Mouse (Mus musculus): ENCODE data around the gene Tbc1d2. TPM values are rescaled to one million over a fixed set of nuclear protein-coding genes. Genes with fewer than 3 reads are reported as not detected.
"Not testable (repeated sequence)": the region's sequence is repeated elsewhere in the genome, so short reads cannot be mapped to it uniquely, and the experiment has no call there.

The Tbc1d2 gene
- polyA plus RNA-seq, 2 experiments from 2014 or later: 0.18 to 0.58 TPM

DNA sequence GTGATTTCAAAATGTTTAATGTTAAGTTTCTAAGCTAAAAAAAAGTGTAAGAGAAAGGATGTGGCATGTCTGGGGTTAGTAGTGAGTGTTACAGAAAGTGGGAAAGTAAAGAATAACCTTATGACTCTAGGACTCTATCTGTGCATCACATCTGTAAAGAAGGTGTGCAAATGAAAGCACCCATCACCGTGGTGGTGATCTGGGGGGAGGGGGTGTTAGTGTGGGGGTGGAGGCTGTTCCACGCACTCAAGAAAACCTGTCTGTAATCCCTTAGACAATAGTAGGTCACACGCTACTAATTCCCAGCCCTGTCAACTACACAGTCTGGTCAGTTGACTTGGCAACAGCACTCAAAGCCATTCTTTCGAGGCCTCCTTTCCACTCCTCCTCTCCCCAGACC lies 8.7 kb downstream of the Tbc1d2 start:
- no peak for ATAC-seq

DNA sequence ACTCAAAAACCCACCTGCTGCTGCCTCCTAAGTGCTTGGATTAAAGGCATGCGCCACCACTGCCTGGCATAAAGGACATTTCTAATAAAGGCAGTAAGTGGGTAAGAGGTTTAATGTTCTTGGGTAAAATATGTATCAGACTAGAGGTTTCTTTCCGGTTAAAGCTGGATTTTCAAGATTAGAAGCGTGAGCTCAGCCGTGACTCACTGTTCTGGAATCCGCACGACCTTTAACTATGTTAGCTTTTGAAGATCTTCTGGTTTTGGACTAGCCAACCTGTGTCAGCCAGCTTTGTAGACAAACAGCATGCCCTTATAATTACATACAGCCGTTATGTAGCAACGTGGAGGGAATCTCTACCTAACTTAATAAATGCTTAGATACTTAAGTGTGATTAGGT lies 10.1 kb downstream of the Tbc1d2 start:
- ATAC-seq: no peak

- not testable (repeated sequence) for ATAC-seq
Observed at GRCm38 (mm10) chr4:46637250-46637649, 12.8 kb downstream of the Tbc1d2 start.

- no peak for ATAC-seq
Observed at GRCm38 (mm10) chr4:46635702-46636430, 14.1 kb downstream of the Tbc1d2 start.

DNA sequence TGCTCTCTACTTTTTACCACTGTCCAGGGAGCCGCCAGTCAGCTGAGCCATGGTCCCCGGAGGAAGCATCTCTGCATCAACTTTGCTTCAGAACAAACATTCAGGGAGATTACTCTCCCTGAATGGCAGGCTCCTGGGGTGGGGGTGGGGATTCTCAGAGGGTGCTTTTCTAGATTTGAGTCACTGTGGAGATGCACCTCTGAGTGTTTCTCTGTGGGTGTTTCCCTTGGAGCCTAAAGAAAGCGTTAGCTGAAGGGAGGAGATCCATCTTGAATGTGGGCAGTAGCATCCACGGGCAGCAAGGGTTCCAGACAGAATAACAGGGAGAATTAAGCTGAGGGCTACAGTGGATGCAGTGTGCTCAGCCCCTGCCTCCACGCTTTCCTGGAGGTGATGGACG lies 15.1 kb downstream of the Tbc1d2 start:
- no peak for ATAC-seq

GRCm38 (mm10) chr4:46633565-46633964 lies 16.4 kb downstream of the Tbc1d2 start:
- not testable (repeated sequence) for ATAC-seq

DNA sequence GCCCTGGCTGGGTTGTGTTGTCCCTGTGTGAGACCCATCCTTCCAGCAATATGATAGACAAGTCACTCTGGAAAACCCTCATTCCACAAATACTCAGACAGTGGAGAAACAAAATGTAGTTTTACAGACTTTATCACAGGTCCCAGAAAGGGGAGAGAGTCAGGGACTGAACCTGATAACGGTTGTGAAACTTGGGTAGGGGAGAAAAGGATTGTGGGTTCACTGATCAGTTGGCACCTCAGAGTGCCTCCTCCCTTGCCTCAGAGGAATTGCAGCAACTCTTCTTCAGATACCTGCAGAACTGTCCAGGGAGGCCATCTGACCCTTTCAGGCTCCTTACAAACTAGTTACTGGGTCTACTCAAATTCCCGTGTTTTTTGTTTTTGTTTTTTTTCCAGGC lies 17.5 kb downstream of the Tbc1d2 start:
- no peak for ATAC-seq

DNA sequence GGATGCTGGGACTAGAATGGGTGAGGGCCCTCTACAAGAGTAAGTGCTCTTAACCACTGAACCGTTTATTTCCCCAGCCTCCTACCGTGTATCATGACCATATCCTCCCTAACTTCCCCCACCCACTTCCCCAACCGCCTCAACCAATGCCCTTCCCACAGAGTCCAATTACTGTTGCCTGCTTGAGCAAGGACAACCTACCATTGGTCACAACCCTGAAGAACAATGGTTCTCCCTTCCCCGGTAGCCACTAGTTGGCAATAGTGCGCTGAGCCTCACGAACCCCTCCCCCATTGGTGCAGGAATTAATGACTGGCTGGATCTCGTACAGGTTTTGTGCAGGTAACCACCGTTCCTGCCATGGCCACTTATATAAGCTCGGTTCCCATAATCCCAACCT lies 19.6 kb downstream of the Tbc1d2 start:
- ATAC-seq: no peak

DNA sequence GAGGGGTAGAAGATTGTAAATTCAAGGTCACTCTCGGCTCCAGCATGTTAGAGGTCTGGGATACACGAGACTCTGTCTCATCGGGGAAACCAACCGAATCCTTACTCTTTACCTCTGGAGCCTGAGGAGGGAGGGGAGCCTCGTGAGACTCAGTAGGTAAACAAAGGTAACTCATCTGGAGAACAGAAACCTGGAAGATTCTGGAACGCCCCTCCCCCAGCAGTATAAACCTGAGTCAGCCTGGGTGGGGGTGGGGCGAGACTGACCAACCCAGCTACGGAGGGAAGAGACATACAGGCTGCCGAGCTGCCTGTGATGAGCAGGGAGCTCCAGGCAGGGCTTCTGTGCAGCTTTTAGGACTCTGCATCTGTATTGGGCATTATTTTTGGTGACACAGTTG lies 21.1 kb downstream of the Tbc1d2 start:
- no peak for ATAC-seq

GRCm38 (mm10) chr4:46628081-46628480 lies 21.9 kb downstream of the Tbc1d2 start:
- ATAC-seq: no peak

GRCm38 (mm10) chr4:46625101-46625500 lies 24.9 kb downstream of the Tbc1d2 start:
- ATAC-seq: no peak

DNA sequence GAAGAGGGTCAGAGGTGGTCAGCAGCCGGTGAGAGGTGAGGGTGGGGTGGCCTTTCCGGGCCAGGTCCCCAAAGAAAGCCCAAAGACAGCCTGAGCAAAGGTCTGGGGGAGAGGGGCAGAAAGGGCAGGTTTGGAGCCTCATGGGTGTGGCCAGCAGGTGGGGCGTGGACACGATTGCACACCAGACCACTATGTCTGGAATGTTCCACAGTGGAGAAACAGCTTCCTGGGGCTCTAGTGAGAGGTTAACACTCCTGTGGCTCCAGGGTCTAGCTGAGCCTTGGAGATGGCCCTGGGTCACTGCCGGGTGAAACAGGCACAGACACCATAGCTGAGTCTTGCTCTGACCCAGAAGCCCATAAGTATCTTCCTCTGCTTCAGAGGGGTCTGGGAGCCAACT lies 27.0 kb downstream of the Tbc1d2 start:
- ATAC-seq: no peak

- ATAC-seq: no peak
Observed at GRCm38 (mm10) chr4:46620946-46621345, 29.1 kb downstream of the Tbc1d2 start.

DNA sequence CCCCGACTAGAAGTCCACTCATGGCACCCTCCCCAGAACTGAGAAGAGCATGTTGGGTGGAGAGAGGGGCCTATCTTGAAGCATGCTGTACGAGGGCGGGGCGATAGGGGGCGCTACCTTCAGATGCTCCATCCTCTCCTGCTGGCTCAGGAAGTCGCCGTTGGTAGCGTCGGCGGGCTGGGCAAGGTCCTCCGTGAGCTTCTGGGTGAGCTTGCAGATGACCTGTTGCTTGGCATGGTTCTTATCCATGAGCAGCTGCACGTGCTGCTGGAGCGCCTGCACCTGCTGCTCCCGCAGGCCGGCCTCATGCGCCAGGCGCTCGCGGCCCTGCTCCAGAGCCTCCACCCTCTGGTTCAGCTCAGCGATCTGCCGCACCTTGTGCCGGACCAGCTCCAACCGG lies 29.7 kb downstream of the Tbc1d2 start:
- no peak for ATAC-seq

DNA sequence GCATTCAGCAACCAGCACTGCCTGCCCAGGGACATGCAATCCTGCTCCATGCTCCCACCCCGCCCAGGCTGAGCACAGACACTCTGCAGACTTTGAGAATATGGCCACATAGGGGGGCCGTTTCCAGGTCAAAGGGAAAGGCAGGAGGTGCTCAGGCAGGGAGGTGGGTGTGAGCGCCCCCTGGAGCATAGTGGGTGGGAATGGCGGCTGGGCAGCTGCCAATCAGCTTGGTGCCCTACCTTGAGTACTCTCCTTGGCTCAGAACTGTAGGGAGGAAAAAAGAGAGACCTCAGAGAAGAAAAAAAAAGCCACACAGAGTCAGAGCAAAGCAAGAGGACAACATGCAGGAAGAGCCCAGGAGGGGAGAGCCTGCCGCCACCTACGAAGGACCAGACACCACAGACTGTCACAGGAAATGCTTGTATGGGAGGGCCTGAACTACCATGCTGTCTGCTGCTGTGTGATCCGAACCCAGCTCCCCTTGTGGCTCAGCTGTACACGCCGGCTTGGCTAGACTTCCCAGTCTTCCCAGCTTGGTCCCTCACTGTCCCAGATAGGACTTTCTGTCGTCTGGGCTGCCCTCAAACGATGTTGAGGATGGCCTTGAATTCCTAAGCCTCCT lies 31.7 kb downstream of the Tbc1d2 start:
- ATAC-seq: peak; percentile 84

- ATAC-seq: peak; percentile 14
Observed at GRCm38 (mm10) chr4:46617408-46617807, 32.6 kb downstream of the Tbc1d2 start.

GRCm38 (mm10) chr4:46614641-46615040 lies 35.4 kb downstream of the Tbc1d2 start:
- ATAC-seq: no peak

- no peak for ATAC-seq
Observed at GRCm38 (mm10) chr4:46613618-46614017, 36.4 kb downstream of the Tbc1d2 start.

DNA sequence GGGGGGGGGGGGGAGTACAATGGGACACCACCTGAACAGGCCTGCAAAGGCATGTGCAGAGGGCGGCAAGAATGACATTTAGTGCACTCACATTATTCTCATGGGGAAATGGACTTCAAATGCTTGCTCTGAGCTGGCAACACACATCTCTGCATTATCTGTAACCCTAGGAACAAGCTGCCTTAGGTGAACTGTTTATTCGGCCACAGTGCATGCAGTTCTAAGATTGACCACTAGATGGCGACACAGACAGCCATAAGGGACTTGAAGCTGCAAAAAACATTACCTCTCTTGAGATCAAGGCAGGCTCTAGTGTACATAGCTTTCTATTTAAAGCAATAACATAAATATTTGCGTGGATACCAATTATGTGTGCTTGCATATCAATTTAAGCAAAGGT lies 38.8 kb downstream of the Tbc1d2 start:
- ATAC-seq: peak; percentile 88

- no peak for ATAC-seq
Observed at GRCm38 (mm10) chr4:46607601-46608000, 42.4 kb downstream of the Tbc1d2 start.

- no peak for ATAC-seq
Observed at GRCm38 (mm10) chr4:46605451-46605850, 44.6 kb downstream of the Tbc1d2 start.

DNA sequence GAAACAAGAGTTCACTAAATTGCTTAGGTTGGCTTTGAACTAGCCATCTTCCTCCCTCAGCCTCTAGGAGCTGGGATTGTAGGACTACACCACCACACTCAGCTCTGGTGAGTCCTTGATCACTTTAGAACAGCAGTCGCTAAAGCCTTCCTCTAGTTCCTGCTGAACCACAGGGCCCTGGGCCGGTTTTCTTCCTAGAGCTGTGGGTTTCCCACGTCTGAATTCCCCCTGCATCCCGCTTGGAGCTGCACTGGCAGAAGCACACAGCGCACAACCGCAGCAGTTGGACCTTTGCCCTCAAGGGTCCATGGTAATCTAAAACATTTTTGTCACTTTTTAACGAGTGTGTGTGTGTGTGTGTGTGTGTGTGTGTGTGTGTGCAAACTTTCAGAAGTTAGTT lies 47.3 kb downstream of the Tbc1d2 start:
- ATAC-seq: no peak

- ATAC-seq: peak; percentile 78
Observed at GRCm38 (mm10) chr4:46601844-46602423, 48.1 kb downstream of the Tbc1d2 start, which contains the start of gene Coro2a. TSS of gene Coro2a (minus strand) at chr4:46602202.

- ATAC-seq: no peak
Observed at GRCm38 (mm10) chr4:46601258-46601843, 48.7 kb downstream of the Tbc1d2 start.
